Mouse (Mus musculus): ENCODE data around the gene Kcnk10. TPM values are rescaled to one million over a fixed set of nuclear protein-coding genes. Genes with fewer than 3 reads are reported as not detected.

The Kcnk10 gene
- polyA plus RNA-seq, 1 experiment from 2014 or later = 40.9 TPM

Other genes with a start within 250 kb of the Kcnk10 start
- gene Spata7, start 49.8 kb upstream of the Kcnk10 start, polyA plus RNA-seq (2014; fragmentation: Nextera tagmentation; extraction: Ambion mirVana) = 21.8 and 22.7 TPM in 2 replicates
- 7.2 and 8.4 TPM in 2 replicates for gene Ptpn21, start 159.1 kb upstream of the Kcnk10 start, polyA plus RNA-seq (2014; fragmentation: Nextera tagmentation; extraction: Ambion mirVana)
- gene Zc3h14, start 168.7 kb upstream of the Kcnk10 start, polyA plus RNA-seq (2014; fragmentation: Nextera tagmentation; extraction: Ambion mirVana) = 180 and 194 TPM in 2 replicates